Mouse (Mus musculus): ENCODE data around the gene Rab8b. TPM values are rescaled to one million over a fixed set of nuclear protein-coding genes. Genes with fewer than 3 reads are reported as not detected.

Rab8b gene
- total and polyA plus RNA-seq, 2 experiments from 2014 or later = 9.5 to 9.8 TPM

DNA sequence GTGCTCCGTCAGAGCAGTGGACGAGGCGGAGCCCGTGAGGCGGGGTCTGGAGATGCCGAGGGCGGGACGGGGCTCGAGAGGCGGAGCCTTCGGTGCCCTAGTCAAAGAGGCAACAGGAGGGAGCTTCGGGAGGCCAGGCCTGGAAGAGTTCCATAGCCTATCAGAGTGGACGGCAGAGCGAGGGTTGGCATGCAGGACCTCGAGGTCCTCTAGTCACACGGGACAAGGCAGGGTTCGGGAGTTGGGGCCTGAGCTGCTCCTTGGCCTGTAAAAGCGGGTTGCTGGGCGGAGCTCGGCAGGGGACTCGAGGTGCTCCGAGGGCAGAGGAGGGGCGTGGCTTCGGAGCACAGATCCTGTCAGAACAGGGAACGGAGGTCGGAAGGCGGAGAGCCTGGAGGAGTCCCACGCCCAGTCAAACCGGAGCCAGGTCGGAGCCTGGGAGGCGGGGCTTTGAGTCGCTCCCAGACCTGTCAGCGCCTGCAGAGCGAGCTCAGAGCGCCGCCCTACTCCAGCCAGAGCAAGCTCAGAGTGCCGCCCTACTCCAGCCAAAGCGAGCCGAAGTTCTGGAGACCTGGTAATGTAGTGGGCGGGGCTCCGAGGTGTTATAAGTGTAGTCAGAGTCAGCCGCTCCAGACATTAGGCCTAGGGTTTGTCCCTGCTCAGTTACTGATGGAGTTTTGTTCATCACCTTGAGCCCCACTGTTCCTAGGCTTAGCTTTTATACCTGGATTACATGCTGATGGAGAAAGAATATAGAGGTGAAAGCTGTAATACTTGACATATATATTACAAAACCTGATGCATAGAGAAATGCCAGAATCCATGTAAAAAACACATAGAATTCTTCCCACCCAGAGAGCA, 123.8 kb downstream of the Rab8b start, which contains the start of gene Aph1b:
Aph1b (minus strand) TSS at position 27 of the 861 bp plus-strand sequence.
- Histone ChIP-seq H3K9me3 (replicated peaks; ENCODE audit: control insufficient read depth, low read length) (no peaks in the 10 kb centered on the region), H3K9ac (replicated peaks; ENCODE audit: low read depth, low read length) (peak within 1 kb of the TSS; percentile 59), H3K4me2 (ENCODE audit: low read depth, low read length) (peak within 1 kb of the TSS; percentile 81), H3K4me1 (ENCODE audit: control insufficient read depth, insufficient read depth) (peaks cover 6% of the 10 kb centered on the region; the same call in 1 of the 2 replicates), H3K4me3 (ENCODE audit: low read depth, low read length) (peak within 1 kb of the TSS; percentile 71), H3K27ac (ENCODE audit: low read depth) (peak within 1 kb of the TSS; percentile 91), H3K27me3 (ENCODE audit: control insufficient read depth, insufficient read depth, low read length) (no peaks in the 10 kb centered on the region), H3K36me3 (replicated peaks; ENCODE audit: control insufficient read depth, insufficient read depth, low read length) (no peaks in the 10 kb centered on the region)
- peak; percentile 99 for DNase-seq (ENCODE audit: low spot score)
- TF ChIP-seq EP300 (IDR thresholded peaks at IDR 0.05; ENCODE audit: low read depth) = no peak
- no peak for TF ChIP-seq CTCF (IDR thresholded peaks at IDR 0.05; ENCODE audit: low read depth)
- ATAC-seq (ENCODE audit: insufficient read depth, low read depth) = peak; percentile 95
- under 1% methylated on average over 42 of the region's 42 CpGs for WGBS

DNA sequence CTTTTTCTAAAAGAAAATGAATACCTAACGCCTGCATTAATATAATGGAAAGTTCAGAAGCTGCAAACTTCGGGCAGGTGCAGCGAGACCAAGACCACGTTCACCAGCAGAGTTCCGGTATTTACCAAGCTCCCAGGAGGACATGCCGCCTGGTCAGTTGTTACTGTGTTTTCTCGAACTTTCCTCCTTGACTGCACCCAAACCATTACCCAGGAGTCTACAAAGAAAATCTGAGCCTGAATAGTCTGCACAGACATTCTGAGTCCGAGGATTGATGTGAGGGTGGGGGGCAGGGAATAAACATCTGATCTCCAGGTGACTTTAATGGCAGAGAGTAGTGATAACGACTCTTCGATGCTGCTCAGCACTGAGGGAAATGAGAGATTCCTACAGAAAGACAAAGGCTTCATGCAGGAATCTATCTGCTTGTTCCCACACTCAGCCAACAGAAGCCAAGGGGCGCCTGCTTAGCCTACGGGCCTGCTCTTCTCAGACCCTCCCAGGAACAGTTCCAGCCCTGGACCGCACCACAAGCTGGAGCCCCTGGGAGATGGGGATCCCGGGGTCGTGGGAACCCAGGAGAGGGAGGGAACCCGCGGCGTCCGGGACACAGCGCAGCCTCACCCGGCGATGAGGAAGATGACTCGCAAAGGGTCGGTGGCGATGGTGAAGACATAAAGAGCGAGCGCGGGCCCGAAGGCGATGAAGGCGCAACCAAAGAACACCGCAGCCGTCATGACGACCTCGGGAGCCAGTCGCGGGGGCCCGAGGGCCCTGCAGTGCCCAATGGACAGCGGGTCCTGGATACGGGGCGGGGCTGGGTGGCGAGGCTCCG, 124.6 kb downstream of the Rab8b start:
- no peak; the same call in 1 of the 2 replicates for TF ChIP-seq EP300 (IDR thresholded peaks at IDR 0.05; ENCODE audit: low read depth)
- TF ChIP-seq CTCF (IDR thresholded peaks at IDR 0.05; ENCODE audit: low read depth) = no peak
- WGBS = 1% methylated on average over 43 of the region's 43 CpGs
- peaks cover 6% of the 10 kb centered on the region; the same call in 1 of the 2 replicates for H3K4me1 ChIP-seq (ENCODE audit: control insufficient read depth, insufficient read depth)
- H3K4me3 ChIP-seq (ENCODE audit: low read depth, low read length) = peak overlapping the region; percentile 71
- H3K27me3 ChIP-seq (ENCODE audit: control insufficient read depth, insufficient read depth, low read length) = no peaks in the 10 kb centered on the region
- ATAC-seq (ENCODE audit: insufficient read depth, low read depth) (no peak; the same call in 1 of the 2 replicates), DNase-seq (ENCODE audit: low spot score) (no peak)
- H3K9ac ChIP-seq (replicated peaks; ENCODE audit: low read depth, low read length) = peak overlapping the region; percentile 59
- peak overlapping the region; percentile 81 for H3K4me2 ChIP-seq (ENCODE audit: low read depth, low read length)
- no peaks in the 10 kb centered on the region for H3K9me3 ChIP-seq (replicated peaks; ENCODE audit: control insufficient read depth, low read length)
- H3K36me3 ChIP-seq (replicated peaks; ENCODE audit: control insufficient read depth, insufficient read depth, low read length) = 0 out of 2 replicates have a peak, but pooled peaks cover 4% of the 10 kb centered on the region
- H3K27ac ChIP-seq (ENCODE audit: low read depth) = peak overlapping the region; percentile 91

Other genes with a start within 250 kb of the Rab8b start
- gene Car12, start 206.0 kb downstream of the Rab8b start, total RNA-seq (2014; rRNA removed; ENCODE audit: low replicate concordance) = 0.27 and 2.5 TPM in 2 replicates
- gene Car12, start 206.0 kb downstream of the Rab8b start, polyA plus RNA-seq (2015; fragmentation: Nextera tagmentation; extraction: Ambion mirVana) = 0.15 and 0.20 TPM in 2 replicates
- 5.9 and 6.0 TPM in 2 replicates for gene Aph1b, start 124.2 kb downstream of the Rab8b start, total RNA-seq (2014; rRNA removed; ENCODE audit: low replicate concordance)
- gene Aph1b, start 124.2 kb downstream of the Rab8b start, polyA plus RNA-seq (2015; fragmentation: Nextera tagmentation; extraction: Ambion mirVana) = 5.4 and 5.8 TPM in 2 replicates
- 0.08 TPM in 1 of 2 replicates, not detected in the other for gene Gm10647, start 122.6 kb downstream of the Rab8b start, total RNA-seq (2014; rRNA removed; ENCODE audit: low replicate concordance)
- gene Gm10647, start 122.6 kb downstream of the Rab8b start, polyA plus RNA-seq (2015; fragmentation: Nextera tagmentation; extraction: Ambion mirVana) = 0.33 and 0.34 TPM in 2 replicates
- gene Aph1c, start 85.0 kb downstream of the Rab8b start, total RNA-seq (2014; rRNA removed; ENCODE audit: low replicate concordance) = 0.69 and 3.1 TPM in 2 replicates
- 1.7 and 1.9 TPM in 2 replicates for gene Aph1c, start 85.0 kb downstream of the Rab8b start, polyA plus RNA-seq (2015; fragmentation: Nextera tagmentation; extraction: Ambion mirVana)
- gene Rps27l, start 26.4 kb upstream of the Rab8b start, total RNA-seq (2014; rRNA removed; ENCODE audit: low replicate concordance) = 204 and 235 TPM in 2 replicates
- 568 and 607 TPM in 2 replicates for gene Rps27l, start 26.4 kb upstream of the Rab8b start, polyA plus RNA-seq (2015; fragmentation: Nextera tagmentation; extraction: Ambion mirVana)
- 6.4 and 14.5 TPM in 2 replicates for gene Lactb, start 55.8 kb upstream of the Rab8b start, total RNA-seq (2014; rRNA removed; ENCODE audit: low replicate concordance)
- 12.2 and 13.8 TPM in 2 replicates for gene Lactb, start 55.8 kb upstream of the Rab8b start, polyA plus RNA-seq (2015; fragmentation: Nextera tagmentation; extraction: Ambion mirVana)
- 3,473 and 3,533 TPM in 2 replicates for gene Tpm1, start 129.7 kb upstream of the Rab8b start, total RNA-seq (2014; rRNA removed; ENCODE audit: low replicate concordance)
- 10,043 and 10,309 TPM in 2 replicates for gene Tpm1, start 129.7 kb upstream of the Rab8b start, polyA plus RNA-seq (2015; fragmentation: Nextera tagmentation; extraction: Ambion mirVana)

All from heart, postnatal 0 days (tissue).